Mouse (Mus musculus): ENCODE data around the gene Ripk4. TPM values are rescaled to one million over a fixed set of nuclear protein-coding genes. Genes with fewer than 3 reads are reported as not detected.
A peak's percentile ranks its signal among the peaks of the same experiment; 100 is the strongest.

Ripk4 gene
- polyA plus RNA-seq, 1 experiment: not detected

DNA sequence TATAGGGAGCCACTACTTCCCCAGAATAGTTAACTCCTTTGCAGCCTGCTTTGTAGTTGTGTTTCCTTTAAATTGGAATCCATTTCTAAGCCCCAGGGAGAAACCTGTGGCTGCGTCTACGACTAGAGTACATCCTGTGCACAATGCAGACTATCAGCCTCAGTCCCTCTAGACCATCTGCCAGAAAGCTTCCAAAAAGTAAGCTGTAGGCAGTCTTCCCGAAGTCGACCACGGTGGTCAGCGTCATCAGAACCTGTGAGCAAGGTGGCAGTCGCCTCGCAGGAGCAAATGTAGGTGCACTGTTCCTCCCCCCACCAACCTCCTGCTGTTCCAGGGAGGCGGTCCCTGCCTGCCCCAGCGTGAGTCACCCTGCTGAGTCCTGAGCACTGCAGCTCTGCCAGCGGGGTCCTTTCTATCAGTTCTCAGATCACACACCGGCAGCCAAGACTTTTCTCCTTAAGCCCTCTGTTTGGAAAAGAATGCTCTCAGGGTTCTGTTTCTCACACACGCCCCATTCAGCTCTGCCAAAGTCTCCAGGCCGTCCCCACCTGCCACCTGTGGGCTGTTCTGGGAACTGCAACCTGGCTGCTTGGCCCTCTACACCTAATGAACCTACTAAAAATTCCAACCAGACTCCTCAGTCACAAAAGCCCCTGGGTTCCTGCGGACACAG, 14.9 kb upstream of the Ripk4 start:
- no peaks in the 10 kb centered on the region for H3K27me3 ChIP-seq (ENCODE audit: control insufficient read depth)
- H3K4me3 ChIP-seq (replicated peaks): no peak overlapping the region
- H3K9me3 ChIP-seq (ENCODE audit: control insufficient read depth, low read length): no peaks in the 10 kb centered on the region
- H3K4me1 ChIP-seq (ENCODE audit: control insufficient read depth): no peaks in the 10 kb centered on the region; the same call in 1 of the 2 replicates
- TF ChIP-seq TAL1 (IDR thresholded peaks at IDR 0.05; ENCODE audit: low read length) (no peak), GATA1 (IDR thresholded peaks at IDR 0.05; ENCODE audit: low read length) (no peak)
- no peaks in the 10 kb centered on the region for H3K36me3 ChIP-seq (ENCODE audit: control insufficient read depth)

DNA sequence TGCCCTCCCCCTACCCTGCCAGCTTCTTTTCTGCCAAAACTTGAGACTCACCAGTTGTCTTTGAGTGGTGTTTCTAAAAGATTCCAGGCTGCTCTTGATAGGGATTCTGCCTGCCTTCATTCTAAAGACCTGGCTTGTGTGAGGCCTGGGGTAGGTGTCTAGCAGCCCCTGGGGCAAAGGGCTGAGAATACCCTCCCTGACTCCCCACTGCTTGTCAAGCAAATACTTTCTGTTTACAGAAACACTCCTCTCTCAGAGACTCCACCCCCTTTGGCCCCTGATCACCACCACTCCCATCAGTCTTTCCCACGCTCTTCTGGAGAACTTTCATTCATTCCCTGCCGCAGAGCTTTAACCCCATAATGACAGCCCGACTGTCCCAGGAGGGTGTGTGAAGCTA, 2.9 kb upstream of the Ripk4 start:
- peaks cover 3% of the 10 kb centered on the region for H3K4me1 ChIP-seq (ENCODE audit: control insufficient read depth)
- H3K27me3 ChIP-seq (ENCODE audit: control insufficient read depth): peaks cover 48% of the 10 kb centered on the region
- TF ChIP-seq TAL1 (IDR thresholded peaks at IDR 0.05; ENCODE audit: low read length): no peak
- no peak for TF ChIP-seq GATA1 (IDR thresholded peaks at IDR 0.05; ENCODE audit: low read length)
- no peaks in the 10 kb centered on the region for H3K36me3 ChIP-seq (ENCODE audit: control insufficient read depth)
- no peak overlapping the region for H3K4me3 ChIP-seq (replicated peaks)
- no peaks in the 10 kb centered on the region; the same call in 1 of the 2 replicates for H3K9me3 ChIP-seq (ENCODE audit: control insufficient read depth, low read length)

DNA sequence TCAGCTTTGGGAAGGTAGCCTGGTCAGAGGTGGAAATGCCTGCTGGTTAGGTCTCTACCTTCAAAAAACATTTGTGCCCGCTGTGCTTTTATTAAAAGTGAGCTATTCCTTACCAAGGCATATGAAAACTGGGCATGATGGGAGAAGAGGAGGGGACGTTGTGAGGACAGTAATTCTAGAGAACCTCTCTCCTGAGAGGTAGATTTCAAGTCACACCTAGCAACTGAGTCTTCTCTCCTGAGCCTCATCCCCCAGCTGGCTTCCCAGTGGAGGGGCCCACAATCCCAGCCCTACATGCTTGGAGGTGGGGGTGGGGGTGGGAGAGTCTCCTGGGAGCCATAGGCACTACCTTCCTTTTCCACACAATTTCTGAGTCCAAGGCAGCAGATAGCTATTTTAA, 1.0 kb upstream of the Ripk4 start:
- H3K9me3 ChIP-seq (ENCODE audit: control insufficient read depth, low read length): no peaks in the 10 kb centered on the region; the same call in 1 of the 2 replicates
- TF ChIP-seq TAL1 (IDR thresholded peaks at IDR 0.05; ENCODE audit: low read length): no peak
- no peak for TF ChIP-seq GATA1 (IDR thresholded peaks at IDR 0.05; ENCODE audit: low read length)
- H3K4me3 ChIP-seq (replicated peaks): no peak overlapping the region
- no peaks in the 10 kb centered on the region for H3K36me3 ChIP-seq (ENCODE audit: control insufficient read depth)
- peaks cover 55% of the 10 kb centered on the region for H3K27me3 ChIP-seq (ENCODE audit: control insufficient read depth)
- peaks cover 3% of the 10 kb centered on the region for H3K4me1 ChIP-seq (ENCODE audit: control insufficient read depth)

DNA sequence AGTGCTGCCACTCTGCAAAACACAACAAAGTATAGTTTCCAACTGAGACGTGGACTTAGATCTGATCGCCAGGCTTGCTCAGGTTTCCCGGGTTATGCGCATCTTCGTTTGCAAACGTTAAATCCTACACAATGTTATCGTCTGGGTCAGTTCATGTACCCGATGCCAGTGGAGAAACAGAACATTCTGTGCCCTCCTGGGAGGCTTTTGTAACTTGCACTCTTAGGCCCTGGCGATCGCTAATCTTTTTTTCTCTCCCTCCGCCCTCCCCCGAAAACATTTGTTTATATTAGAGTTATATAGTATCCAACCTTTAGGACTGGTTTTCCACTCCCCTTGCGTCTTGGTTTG, 378 bp upstream of the Ripk4 start:
- Histone ChIP-seq H3K4me1 (ENCODE audit: control insufficient read depth) (peaks cover 3% of the 10 kb centered on the region), H3K27me3 (ENCODE audit: control insufficient read depth) (peaks cover 55% of the 10 kb centered on the region), H3K4me3 (replicated peaks) (peak overlapping the region; percentile 26), H3K36me3 (ENCODE audit: control insufficient read depth) (no peaks in the 10 kb centered on the region), H3K9me3 (ENCODE audit: control insufficient read depth, low read length) (no peaks in the 10 kb centered on the region; the same call in 1 of the 2 replicates)
- TF ChIP-seq GATA1 (IDR thresholded peaks at IDR 0.05; ENCODE audit: low read length) (no peak), TAL1 (IDR thresholded peaks at IDR 0.05; ENCODE audit: low read length) (no peak)

DNA sequence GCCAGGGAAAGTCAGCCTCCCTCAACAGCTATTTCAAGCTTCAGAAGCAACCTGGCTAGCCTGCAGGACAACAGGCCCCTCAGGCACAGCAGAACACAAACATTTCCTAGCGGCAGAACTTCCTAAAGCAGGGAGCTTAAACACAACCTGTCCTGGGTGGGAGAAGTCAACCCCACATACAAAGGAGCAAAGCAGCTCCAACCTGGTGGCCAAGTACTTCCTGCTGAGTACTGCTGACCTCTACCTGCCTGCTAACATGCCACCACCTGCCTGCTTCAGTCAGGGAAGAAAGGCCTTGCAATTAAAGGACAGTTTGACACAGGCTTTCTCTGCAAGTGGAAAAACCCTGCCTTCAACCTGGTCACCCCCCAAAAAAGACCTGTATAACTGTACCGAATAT, 1.8 kb downstream of the Ripk4 start:
- no peaks in the 10 kb centered on the region; the same call in 1 of the 2 replicates for H3K9me3 ChIP-seq (ENCODE audit: control insufficient read depth, low read length)
- H3K4me3 ChIP-seq (replicated peaks): no peak overlapping the region
- peaks cover 3% of the 10 kb centered on the region for H3K4me1 ChIP-seq (ENCODE audit: control insufficient read depth)
- TF ChIP-seq TAL1 (IDR thresholded peaks at IDR 0.05; ENCODE audit: low read length): no peak
- H3K27me3 ChIP-seq (ENCODE audit: control insufficient read depth): peaks cover 55% of the 10 kb centered on the region
- no peaks in the 10 kb centered on the region for H3K36me3 ChIP-seq (ENCODE audit: control insufficient read depth)

DNA sequence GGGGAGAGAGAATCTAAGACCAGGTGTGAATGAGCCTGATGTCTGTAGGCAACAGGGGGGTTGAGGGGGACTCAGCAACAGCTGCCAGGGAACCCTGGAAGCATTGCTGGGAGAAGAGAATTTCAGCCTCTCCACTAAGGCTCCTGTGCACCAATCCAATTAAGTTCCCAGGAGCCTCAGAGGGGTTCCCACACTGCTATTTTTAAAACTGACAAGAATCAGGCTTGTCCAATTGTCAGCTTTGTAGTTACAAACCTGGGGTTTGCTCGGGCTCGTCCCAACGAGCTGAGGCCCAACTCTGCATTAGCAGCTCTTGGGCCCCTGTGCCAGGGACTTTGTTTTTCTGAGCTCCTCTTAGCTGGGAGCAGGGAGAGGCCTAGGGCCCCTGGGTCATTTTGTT, 3.9 kb downstream of the Ripk4 start:
- H3K4me3 ChIP-seq (replicated peaks): no peak overlapping the region
- TF ChIP-seq TAL1 (IDR thresholded peaks at IDR 0.05; ENCODE audit: low read length) (no peak), GATA1 (IDR thresholded peaks at IDR 0.05; ENCODE audit: low read length) (no peak)
- peaks cover 39% of the 10 kb centered on the region for H3K27me3 ChIP-seq (ENCODE audit: control insufficient read depth)
- no peaks in the 10 kb centered on the region for H3K36me3 ChIP-seq (ENCODE audit: control insufficient read depth)
- H3K9me3 ChIP-seq (ENCODE audit: control insufficient read depth, low read length): no peaks in the 10 kb centered on the region; the same call in 1 of the 2 replicates
- H3K4me1 ChIP-seq (ENCODE audit: control insufficient read depth): peaks cover 3% of the 10 kb centered on the region

DNA sequence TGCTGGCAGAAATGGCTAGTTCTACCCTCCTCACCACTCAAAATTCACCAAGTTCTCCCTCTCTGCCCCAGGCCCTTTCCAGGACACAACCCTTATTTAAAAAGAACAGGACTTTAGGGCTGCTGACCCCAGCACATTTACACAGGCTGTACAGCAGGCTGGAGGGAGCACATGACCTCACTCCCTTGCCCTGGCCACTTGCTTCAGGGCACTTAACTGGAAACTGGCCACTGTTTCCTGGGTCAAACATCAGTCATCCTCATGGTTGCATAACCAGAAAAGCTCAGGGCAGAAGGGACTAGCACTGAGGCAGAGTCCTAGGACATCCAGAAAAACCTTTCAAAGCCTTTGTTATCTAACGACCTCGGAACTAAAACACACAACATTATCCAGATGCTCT, 5.3 kb downstream of the Ripk4 start:
- no peaks in the 10 kb centered on the region for H3K9me3 ChIP-seq (ENCODE audit: control insufficient read depth, low read length)
- H3K4me1 ChIP-seq (ENCODE audit: control insufficient read depth): no peaks in the 10 kb centered on the region; the same call in 1 of the 2 replicates
- TF ChIP-seq TAL1 (IDR thresholded peaks at IDR 0.05; ENCODE audit: low read length) (no peak), GATA1 (IDR thresholded peaks at IDR 0.05; ENCODE audit: low read length) (no peak)
- H3K4me3 ChIP-seq (replicated peaks): no peak overlapping the region
- peaks cover 25% of the 10 kb centered on the region for H3K27me3 ChIP-seq (ENCODE audit: control insufficient read depth)
- H3K36me3 ChIP-seq (ENCODE audit: control insufficient read depth): no peaks in the 10 kb centered on the region; the same call in 1 of the 2 replicates

DNA sequence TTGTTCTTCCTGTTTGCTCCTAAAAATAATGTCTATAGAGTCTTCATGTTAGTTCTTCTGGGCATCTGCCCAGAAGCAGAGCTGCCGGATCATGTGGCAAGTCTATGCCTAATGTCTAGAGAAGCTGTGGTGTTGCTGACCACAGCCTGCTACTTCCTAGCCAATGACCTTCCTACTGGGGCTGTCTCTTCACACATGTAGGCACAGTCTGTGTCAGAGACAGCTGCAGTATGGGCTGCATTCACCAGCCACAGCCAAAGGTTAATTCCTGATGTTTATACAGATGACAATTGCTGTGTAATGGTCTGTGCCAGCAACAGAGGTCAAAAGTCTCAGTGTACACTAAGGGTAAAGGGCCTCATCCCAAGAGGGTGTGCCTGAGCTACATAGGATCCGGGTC, 7.1 kb downstream of the Ripk4 start:
- Histone ChIP-seq H3K27me3 (ENCODE audit: control insufficient read depth) (peaks cover 7% of the 10 kb centered on the region), H3K4me3 (replicated peaks) (no peak overlapping the region)

DNA sequence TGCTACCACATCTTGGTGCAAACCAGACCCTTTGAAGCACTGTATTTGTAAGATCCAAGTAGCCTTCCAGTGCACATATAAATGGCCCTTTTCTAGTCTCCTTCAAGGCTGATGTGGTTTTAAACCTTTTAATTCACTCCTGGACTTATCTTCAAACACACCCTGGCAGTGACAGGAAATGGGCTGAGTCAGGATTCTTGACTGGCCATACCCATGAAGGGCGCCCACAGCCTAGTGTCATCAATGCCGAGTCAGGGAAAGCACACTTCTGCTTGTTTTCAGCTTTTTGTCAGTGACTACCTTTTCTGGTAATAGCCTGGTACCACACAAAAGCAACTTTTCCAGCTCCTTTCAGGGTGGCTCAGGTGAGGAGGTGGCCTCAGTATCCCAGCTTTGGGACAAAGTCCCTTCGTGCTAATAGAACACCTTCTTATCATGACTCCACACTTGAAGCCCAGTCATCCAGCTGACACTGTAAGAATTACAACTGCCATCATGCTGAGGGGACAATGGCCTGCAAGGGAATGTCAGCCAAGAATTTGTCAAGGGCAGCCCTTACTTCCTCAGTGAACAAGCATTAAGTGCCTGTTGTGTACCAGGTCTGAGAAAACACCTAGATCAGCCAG, 11.2 kb downstream of the Ripk4 start:
- TF ChIP-seq GATA1 (IDR thresholded peaks at IDR 0.05; ENCODE audit: low read length) (no peak), TAL1 (IDR thresholded peaks at IDR 0.05; ENCODE audit: low read length) (no peak)
- Histone ChIP-seq H3K27me3 (ENCODE audit: control insufficient read depth) (no peaks in the 10 kb centered on the region), H3K9me3 (ENCODE audit: control insufficient read depth, low read length) (no peaks in the 10 kb centered on the region)

More for the DNA sequence above, 7.1 kb downstream of the Ripk4 start:
- H3K36me3 ChIP-seq (ENCODE audit: control insufficient read depth): no peaks in the 10 kb centered on the region; the same call in 1 of the 2 replicates
- H3K9me3 ChIP-seq (ENCODE audit: control insufficient read depth, low read length): no peaks in the 10 kb centered on the region
- no peaks in the 10 kb centered on the region; the same call in 1 of the 2 replicates for H3K4me1 ChIP-seq (ENCODE audit: control insufficient read depth)
- no peak for TF ChIP-seq TAL1 (IDR thresholded peaks at IDR 0.05; ENCODE audit: low read length)

More for the DNA sequence above, 11.2 kb downstream of the Ripk4 start:
- H3K4me1 ChIP-seq (ENCODE audit: control insufficient read depth): no peaks in the 10 kb centered on the region; the same call in 1 of the 2 replicates
- no peak overlapping the region for H3K4me3 ChIP-seq (replicated peaks)
- peaks cover 3% of the 10 kb centered on the region; the same call in 1 of the 2 replicates for H3K36me3 ChIP-seq (ENCODE audit: control insufficient read depth)
